Mouse (Mus musculus) ovary, postnatal 36 days (tissue): ENCODE data around the gene Ropn1.

Experiments used
- DNase-seq: peaks from one replicate; pipeline ENCODE4 v3.0.0; 2022; ENCODE audit warnings: low spot score, mixed read lengths

The Ropn1 gene

DNA sequence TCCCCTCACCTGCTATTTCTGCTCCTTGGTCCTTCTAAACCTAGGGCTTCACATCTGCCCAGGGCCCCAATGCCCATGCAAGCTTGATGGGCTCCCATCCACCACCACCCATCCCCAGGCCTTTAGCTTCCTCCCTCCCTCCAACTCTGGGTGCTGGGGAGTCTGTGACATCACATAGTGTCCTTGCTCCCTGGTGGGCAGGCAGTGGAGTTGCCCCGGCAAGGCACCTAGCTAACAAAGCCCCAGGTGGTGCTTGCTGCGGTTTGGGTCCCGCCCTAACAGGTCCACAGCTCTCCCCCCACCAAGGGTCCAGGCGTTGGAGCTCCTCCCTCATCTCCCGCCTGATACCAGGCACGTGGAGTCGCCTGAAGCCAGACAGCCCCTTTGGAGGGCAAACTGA, at the start of gene Ropn1:
Ropn1 (plus strand) TSS at position 301 of the 400 bp plus-strand sequence.
- no peak for DNase-seq

DNA sequence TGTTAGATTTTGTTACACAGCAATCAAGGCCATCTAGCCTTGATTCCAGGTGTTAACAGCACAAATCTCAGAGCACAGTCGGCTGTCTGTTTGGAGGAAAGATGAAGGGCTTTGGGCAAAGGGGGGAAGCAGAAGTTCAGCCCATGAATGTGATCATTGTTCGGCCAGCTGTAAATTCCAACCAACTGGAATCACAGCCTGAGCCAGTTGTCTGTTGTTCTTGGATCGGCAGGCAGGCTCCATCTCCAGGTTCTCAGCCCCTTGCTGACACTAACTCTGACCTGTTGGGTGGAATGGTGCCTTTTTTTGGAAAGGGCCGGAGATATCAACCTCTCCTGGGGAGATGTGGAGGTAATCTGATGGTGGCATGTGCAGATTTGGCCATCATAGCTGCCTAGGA, 47.8 kb upstream of the Ropn1 start:
- DNase-seq = no peak

DNA sequence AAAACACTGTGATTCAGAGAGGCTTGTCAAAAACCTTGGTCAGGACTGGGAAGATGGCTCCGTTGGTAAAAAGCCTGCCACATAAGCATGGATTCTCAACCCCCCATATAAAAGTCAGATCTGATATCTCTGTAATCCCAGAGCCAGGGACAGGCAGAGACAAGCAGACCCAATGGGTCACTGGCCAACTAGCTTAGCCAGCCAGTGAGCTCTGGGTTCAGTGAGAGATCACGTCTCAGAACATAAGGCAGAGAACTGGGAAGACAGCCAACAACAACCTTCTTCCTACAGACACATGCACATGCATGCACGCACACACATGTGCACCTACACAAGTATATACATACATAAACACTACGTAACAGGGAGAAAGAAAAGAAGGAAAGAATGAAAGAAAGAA, 46.6 kb upstream of the Ropn1 start:
- DNase-seq = no peak

DNA sequence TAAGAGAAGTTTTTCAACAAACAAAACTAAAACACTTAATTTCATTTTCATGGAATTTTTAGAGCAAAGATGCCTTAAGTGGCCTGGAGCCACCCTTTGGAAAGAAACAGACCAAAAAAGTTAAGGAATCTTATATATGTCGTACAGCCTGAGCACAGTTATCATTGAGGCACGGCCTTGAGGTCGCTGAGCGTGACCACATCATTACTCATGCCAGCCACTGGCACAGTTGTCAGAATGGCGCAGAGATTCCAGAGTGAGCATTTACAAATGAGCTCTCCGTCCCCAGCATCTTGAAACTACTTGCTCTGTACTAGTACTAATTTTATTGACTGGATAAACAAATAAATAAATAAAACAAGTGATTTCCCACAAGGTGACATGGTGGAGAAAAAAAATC, 45.9 kb upstream of the Ropn1 start:
- no peak for DNase-seq

DNA sequence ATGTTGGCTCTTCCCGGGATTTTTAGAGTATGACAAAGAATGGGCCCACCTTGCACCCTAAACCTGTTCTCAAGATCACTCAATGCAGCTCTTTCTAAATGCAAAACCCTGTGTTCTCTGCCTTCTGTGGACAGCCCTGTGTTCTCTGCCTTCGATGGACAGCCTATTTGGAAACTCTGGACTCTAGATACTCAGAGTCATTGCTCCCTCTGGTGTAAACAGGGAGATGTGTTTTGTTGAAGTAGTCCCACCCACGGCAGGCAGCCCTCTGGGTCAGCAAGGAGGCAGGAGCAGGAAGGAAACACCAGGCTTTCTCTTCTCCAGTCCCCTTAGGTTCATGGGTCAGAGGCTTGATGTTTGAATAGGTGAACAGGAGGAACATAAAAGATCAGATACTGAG, 44.0 kb upstream of the Ropn1 start:
- DNase-seq = peak; percentile 12

DNA sequence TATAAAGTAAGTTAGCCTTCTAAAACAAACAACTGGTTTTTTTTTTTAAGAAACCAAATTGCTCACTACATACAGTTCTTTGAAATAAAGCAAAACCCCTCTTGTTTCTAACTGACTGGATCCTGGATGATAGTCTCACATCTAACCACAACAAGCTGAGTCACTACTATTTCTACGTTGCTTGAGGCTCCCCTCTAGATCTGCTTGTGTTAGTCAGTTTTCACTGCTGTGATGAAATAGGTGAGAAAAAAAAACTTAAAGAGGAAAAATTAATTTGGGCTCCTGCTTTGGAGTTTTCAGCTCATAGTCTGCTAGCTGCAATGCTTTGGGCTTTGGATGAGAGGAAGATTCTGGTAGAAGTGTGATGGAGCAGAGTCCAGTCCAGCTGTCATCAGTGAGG, 39.6 kb upstream of the Ropn1 start:
- DNase-seq = no peak

DNA sequence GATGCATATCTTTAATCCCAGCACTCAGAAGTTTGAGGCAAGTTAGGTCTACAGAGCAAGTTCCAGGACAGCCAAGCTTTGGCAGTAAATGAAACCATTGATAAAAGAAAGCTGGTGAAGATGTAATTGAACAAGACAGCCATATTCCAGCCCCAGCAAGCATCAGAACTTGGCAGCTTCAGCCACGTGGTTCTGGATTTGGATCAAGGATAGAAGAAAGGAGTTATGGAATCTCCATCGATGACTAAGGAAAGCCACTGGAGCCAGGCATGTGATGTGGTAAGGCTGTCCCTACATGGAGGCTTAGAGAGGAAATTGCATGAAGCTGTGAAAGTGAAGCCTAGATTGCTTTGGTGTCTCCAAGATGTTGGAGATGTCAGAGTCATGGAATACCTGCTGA, 35.7 kb upstream of the Ropn1 start:
- DNase-seq = no peak

DNA sequence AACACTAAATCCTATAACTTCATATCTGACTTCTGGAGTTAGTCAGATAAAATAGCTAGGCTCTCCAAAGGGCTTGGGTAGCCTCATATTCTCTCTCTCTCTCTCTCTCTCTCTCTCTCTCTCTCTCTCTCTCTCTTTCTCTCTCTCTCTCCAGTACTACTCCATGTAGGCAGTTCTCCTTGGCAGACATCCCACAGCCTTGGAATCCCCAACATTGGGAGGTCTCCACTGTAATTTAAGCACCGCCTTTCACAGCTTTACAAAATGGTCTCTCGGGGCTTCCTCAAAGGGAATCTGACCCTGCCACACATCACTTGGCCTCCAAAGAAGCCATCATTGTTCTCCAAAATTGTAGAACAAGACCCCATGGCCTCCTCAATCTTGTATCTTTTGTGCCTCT, 22.1 kb upstream of the Ropn1 start:
- no peak for DNase-seq

DNA sequence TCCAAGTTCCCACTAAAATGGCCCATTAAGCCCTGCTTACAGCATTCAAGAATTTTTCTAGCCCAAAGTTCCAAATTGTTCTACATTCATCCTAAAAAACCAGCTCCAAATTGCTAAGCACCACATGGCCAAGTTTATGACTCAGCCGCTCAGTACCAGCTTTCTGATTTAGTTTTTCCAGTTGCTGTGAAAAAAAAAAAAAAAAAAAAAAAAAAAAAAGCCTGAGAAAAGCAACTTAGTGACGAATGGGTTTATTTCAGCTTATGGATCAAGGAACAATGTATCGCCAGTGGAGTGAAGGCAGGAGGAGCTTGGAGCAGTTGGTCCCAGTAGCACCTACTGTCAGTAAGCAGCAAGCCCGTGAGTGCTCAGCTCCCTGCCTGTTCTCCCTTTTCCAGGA, 21.3 kb upstream of the Ropn1 start:
- DNase-seq = no peak

DNA sequence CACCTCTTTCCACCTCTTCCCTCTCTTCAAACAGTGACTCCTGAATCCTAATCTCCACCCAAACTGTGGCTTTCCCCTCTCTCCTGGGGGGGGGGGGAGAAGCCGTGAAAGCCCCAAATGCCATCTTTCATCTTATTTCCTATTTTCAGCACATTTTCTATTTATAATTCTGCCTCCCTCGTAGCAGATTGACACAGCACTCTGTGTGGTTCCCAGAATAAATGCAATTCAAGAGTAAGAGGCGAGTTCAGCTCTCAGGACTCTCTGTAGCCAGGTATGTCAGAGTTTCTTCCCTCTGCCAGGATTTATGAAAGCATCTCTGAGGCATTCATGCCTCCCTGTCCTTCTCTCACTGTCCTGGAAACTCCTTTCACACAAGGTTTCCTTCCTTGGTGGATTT, 14.2 kb upstream of the Ropn1 start:
- no peak for DNase-seq

DNA sequence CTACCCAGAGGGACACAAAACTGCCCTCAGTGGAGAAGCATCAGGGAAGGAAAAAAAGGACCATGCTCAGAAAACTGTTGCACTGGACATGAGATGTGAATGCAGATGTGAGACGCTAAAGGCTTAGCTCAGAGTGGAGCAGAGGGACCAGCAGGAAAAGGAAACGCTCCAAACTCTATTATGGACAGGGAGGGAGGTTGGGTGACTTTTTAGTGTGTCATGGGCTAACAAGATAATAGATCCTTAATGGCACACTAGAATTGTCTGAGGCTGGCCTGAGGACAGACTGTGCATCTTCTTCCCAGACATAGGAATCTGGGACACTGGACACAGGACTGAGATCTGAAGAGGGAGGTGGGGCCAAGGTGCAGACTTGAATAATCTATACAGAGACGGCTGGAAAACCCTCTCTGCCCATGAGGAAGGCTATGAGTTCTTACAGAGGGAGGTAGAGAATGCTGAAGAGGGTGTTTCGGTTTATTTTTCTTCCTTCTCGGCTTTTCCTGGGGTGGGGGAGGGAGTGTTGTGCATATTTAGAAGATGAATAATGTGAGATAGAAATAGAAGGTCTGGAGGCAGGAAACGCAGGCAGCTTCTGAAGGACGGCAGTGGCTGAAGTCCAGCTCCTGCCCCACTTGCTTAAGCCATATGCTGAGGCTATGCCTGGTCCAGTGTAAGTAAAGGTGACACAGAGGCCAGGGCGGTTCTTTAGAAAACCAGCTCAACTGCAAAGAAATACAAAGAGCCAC, 6.0 kb upstream of the Ropn1 start:
- no peak for DNase-seq

DNA sequence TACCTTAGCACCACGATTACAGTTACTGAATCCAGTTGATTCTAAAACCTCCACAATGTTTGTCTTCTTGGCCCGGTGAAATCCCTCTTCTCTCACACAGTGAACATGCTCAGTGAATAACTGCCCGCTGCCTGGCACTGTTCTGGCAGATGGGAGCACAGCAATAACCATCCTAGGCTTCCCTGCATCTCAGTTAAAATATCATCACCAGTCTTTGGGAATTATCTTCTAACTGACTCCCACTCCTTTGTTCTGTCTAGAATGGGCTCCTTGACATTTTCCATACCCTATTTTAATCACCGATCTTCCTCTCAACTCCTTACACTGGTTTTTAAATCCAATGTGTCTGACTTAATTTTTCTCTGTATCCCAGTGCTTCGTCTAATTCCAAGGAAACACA, 3.3 kb downstream of the Ropn1 start:
- DNase-seq = no peak

DNA sequence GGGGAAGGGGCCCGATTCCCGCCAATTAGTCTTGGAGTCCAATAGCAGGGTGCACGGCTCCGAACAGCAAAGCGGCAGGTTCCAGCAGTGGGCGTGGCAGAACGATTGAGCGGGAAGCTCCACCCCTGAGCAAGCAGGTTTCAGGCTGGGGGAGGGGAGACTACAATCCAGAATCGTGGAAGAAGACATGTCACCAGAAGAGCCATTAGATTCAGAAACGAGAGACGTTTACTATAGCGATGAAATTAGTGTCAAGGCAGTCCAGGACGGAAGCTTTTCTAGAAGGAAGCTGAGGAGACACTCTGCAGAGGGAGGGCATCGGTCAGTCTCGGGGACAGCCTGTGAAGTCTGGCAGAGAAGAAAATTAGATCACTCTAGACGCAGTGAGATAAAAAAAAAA, 7.8 kb downstream of the Ropn1 start:
- peak; percentile 9 for DNase-seq

DNA sequence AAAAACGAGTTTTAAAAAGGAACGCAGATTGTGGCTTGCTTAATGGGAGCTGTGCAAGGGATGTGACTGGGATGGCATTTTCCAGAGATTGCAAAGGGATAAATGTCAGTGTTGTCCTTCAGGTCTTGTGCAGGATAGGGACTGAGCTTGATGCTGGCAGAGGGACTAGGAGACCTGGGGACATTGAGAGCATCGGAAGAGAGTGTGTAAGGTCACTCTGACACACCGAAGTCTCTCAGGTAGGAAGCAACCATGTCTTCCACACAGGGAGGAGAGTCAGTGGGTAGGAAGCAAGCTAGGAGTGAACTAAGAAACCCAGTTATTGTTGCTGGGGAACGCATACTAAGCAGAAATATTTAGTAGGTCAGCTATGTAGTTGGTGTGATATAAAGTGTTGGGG, 8.3 kb downstream of the Ropn1 start:
- DNase-seq = no peak

DNA sequence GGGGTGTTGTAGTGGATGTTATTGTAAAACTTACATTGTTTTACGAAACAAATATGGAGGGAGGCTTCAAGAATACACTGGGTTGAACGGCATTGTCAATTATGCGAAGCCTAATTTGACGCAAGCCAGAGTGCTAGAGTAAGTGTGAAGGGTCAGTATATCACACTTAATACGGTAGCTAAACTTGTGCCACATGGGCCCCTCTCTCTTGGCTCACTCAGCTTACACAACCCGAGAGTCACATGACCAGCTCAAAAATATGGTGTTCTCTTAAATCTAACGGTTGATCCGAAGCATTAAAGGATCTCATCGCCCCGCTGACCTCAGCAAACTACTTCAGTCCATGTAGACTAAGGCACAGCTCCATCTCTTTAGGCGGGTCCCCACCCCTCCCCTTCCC, 8.7 kb downstream of the Ropn1 start:
- DNase-seq = no peak

DNA sequence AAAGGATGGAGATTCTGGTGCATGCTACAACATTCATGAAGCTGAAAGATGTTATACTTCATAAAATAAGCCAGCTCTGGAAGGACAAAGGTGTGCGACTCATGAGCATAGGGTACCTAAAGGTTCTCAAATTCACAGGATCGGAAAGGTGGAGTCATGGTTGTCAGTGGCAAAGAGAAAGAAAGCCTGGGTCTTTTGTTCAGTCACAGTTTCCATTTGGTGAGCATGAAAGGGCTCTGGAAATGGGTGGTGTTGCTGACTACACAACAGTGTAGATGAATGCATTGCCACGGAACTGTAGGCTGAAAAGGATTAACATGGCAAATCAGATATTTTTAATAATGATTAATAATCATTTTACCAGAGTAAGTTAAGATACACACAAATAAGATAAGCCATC, 14.8 kb downstream of the Ropn1 start:
- no peak for DNase-seq

DNA sequence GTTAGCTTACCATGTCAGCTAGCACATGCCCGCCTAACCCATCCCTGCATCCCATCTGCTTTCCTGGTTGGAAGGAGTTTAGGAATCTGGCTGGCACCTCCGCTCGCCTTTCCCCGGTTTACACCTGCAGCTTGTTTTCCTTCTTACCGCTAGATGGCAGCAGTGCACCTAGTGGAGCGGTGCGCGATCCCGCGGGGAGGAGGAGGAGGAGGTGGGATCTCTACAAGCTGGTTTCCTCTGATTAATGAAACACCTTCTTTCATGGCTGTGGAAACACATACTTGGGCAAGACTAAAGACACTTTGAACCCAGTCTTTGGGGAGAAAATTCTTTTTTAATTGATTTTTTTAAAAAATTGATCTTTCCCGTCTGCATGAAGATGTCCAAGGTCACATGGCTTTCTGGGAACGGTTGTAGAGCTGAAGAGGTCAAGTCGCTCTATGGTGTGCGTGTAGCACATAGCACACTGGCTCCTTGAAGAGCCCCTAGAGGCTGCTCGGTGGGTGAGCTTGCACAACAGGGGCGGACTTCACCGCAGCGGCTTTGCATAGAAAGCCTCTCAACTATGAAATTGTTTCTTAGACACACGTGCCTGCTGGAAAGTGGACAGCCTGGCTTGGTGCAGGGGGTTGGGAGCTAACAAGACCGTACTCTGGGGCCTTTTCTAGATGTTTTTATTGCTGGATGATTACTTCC, 17.5 kb downstream of the Ropn1 start:
- peak; percentile 61 for DNase-seq

DNA sequence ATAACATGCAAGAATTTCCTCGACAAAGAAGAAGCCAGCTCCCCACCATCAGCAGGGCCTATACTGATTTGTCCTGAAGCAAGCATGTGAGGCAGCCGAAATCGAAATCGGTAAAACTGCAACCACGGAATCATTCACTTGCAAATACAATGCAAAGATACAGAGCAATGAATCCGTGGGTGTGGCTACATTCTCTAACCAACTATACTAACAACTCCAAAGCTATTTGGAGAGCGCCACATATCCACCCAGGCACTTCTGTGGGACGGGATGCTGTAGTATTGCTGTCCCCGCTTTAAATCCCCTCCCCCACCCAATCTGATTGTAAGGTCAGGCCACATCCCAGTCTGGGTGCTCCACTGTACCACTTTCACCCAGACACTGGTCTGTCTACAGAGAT, 18.6 kb downstream of the Ropn1 start:
- no peak for DNase-seq

DNA sequence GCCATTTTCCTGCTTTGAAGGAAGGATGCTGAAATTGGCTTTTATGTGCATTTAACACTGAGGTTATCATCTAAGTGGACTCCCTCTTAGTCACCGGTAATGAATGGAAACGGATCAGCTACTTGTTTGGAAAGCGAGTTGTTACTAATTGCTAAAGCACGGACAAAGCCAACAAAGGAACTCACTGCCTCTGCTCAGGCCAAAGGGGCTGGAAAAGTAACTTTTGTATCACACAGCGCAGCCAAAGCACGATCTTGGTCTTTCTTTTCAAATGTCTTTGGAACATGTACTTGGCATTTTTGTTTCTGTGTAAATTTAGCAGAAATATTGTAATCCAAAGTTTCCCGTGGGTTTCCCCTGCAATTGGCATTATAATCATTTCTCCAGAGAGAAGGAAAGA, 22.2 kb downstream of the Ropn1 start:
- no peak for DNase-seq

DNA sequence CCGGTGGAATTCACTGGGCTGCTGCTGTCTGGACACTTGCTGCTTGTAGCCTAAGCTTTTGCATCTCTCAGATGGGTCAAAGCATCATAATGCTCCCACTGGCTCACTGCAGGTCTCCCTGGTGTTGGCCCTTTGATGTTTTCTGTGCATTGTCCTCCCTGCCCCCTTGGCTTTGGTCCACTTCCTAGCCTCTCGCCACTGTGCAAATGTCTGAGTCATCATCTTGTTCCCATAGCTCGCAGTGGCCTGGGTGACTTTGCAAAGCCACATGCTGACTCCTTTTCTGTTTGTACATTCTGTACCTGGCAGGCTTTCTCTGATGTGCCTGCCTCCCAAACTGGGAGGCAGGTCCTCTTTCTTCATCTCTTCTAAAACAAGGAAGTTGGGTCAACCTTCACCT, 23.1 kb downstream of the Ropn1 start:
- no peak for DNase-seq

DNA sequence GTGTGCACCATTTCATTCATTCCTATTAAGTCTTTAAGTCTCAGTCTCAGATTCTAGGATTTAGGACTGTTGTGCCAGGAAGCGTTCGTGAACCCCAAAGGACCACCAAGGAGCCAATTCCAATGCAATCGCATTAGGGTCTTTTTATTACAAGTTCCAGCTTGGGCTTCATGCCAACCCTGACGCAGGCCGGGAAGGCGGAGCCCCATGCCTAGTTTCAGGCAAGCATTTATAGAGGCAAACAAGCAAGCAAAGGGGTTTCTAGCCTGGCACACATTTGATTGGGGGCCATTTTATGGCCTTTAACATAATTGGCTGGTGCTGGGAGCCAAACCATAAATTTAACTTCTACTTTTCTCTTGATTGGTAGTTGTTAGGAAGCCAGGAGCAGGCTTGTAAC, 24.6 kb downstream of the Ropn1 start:
- DNase-seq = no peak

DNA sequence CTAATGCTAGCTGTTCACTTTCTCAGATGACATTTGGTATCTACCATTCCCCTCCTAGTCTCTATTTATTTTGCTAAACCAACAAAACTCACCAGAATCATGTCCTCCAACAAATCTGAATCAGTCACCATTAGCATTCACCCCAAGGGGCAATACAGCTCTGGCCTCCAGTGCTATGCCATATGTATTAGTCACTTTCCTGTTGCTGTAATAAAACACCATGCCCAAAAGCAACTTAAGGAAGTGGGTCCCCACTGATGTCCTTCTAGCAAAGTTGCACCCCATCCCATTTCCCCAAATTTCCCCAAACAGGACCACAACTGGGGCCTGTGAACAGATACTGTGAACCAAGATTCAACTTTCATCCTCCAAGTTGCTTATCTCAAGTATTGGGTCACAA, 32.1 kb downstream of the Ropn1 start:
- DNase-seq = no peak

DNA sequence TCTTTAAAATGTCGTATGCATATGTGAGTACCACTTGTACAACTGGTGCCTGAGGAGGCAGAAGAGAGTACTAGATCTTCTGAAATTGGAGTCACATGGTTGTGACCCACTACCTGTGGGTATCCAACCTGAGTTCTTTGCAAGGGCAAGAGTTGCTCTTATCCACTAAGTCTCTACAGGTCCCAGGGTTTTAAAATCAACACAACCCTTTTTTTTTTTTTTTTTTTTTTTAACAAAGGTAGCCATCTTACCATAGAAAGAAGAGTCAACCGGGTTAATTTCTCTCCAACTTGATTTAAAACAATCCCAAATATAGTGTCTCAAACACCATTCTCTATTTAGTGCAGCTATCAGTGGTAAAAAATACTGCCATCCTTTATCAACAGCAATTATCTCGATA, 40.2 kb downstream of the Ropn1 start:
- no peak for DNase-seq
